ENCODE assay signal across 8 mouse cellular contexts in genomic region chr6:124756652-124757350, GRCm38 (mm10). TPM values are rescaled to one million over a fixed set of nuclear protein-coding genes. Genes with fewer than 3 reads are reported as not detected.
DNase-seq lines count a peak whose midpoint lies in the region; ATAC-seq and TF ChIP-seq lines count a peak whose summit lies in the region.

No protein-coding gene starts in this region.

- ATAC-seq in forebrain, postnatal 0 days, result peak; percentile 76

- TF ChIP-seq POLR2A in cerebellum, adult 2 months (IDR thresholded peaks at IDR 0.05; ENCODE audit: borderline replicate concordance, insufficient read depth, low read length), result peak; percentile 48

- peak overlapping the region; percentile 95 for H3K4me3 ChIP-seq in cerebellum, adult 2 months (replicated peaks; ENCODE audit: insufficient read depth, low read depth, low read length)
- H3K4me3 ChIP-seq in forebrain, postnatal 0 days (ENCODE audit: low read depth, low read length), result peak overlapping the region; percentile 98
- peak overlapping the region; percentile 87 for H3K4me3 ChIP-seq in hindbrain, embryonic 10.5 days

- H3K27me3 ChIP-seq in cerebellum, adult 2 months (ENCODE audit: control insufficient read depth, insufficient read depth, low read length), result no peaks in the 10 kb centered on the region
- no peaks in the 10 kb centered on the region for H3K27me3 ChIP-seq in forebrain, postnatal 0 days (ENCODE audit: insufficient read depth, low read length)
- H3K27me3 ChIP-seq in hindbrain, embryonic 10.5 days (ENCODE audit: insufficient read depth, poor library complexity, severe bottlenecking), result peaks cover 10% of the 10 kb centered on the region; the same call in 1 of the 2 replicates

- H3K9ac ChIP-seq in forebrain, postnatal 0 days, result peak overlapping the region; percentile 93

- no peak for TF ChIP-seq CTCF in cerebellum, adult 2 months (IDR thresholded peaks at IDR 0.05; ENCODE audit: borderline replicate concordance, insufficient read depth, low read depth, low read length)
- 0 out of 2 replicates have a peak, but pooled peaks have one; percentile 3 for TF ChIP-seq CTCF in forebrain, postnatal 0 days (IDR thresholded peaks at IDR 0.05; ENCODE audit: low read depth)

- H3K4me2 ChIP-seq in forebrain, postnatal 0 days (ENCODE audit: low read depth), result peak overlapping the region; percentile 62

- H3K4me1 ChIP-seq in cerebellum, adult 2 months (ENCODE audit: control insufficient read depth, insufficient read depth, low read length), result peaks cover 7% of the 10 kb centered on the region
- peaks cover 13% of the 10 kb centered on the region for H3K4me1 ChIP-seq in forebrain, postnatal 0 days (ENCODE audit: insufficient read depth)
- peaks cover 48% of the 10 kb centered on the region for H3K4me1 ChIP-seq in hindbrain, embryonic 10.5 days (replicated peaks)

- no peaks in the 10 kb centered on the region for H3K9me3 ChIP-seq in forebrain, postnatal 0 days (ENCODE audit: low read length)
- no peaks in the 10 kb centered on the region for H3K9me3 ChIP-seq in hindbrain, embryonic 10.5 days

- H3K36me3 ChIP-seq in forebrain, postnatal 0 days (ENCODE audit: insufficient read depth), result no peaks in the 10 kb centered on the region; the same call in 1 of the 2 replicates
- peaks cover 15% of the 10 kb centered on the region; the same call in 1 of the 2 replicates for H3K36me3 ChIP-seq in hindbrain, embryonic 10.5 days

- H3K27ac ChIP-seq in cerebellum, adult 2 months (ENCODE audit: insufficient read depth, low read length), result peak overlapping the region; percentile 96
- H3K27ac ChIP-seq in forebrain, postnatal 0 days (ENCODE audit: low read depth, low read length), result peak overlapping the region; percentile 97
- peak overlapping the region; percentile 98 for H3K27ac ChIP-seq in hindbrain, embryonic 10.5 days

- DNase-seq in Muller cell, postnatal 12 days (ENCODE audit: inconsistent ontology term), result peak; percentile 94
- peak; percentile 87 to 88 for DNase-seq in cerebellum, adult 2 months
- DNase-seq in forebrain, postnatal 0 days, result peak; percentile 82
- peak; percentile 84 for DNase-seq in hindbrain, embryonic 10.5 days (ENCODE audit: low spot score)
- peak; percentile 82 to 87 for DNase-seq in layer of hippocampus, postnatal 10 days (ENCODE audit: low spot score in 2 of 2)
- peak; percentile 85 for DNase-seq in lung, postnatal 14 days
- peak; percentile 75 for DNase-seq in retina, embryonic 14.5 days (ENCODE audit: low spot score)
- peak; percentile 89 for DNase-seq in urinary bladder, postnatal 14 days (ENCODE audit: low spot score)

- under 1% methylated on average over 43 of the region's 54 CpGs for WGBS in cerebellum, adult 2 months
- under 1% methylated on average over 49 of the region's 54 CpGs for WGBS in forebrain, postnatal 0 days
- 1% methylated on average over 53 of the region's 54 CpGs for WGBS in hindbrain, embryonic 10.5 days

RNA-seq across cellular contexts. Expression of gene Atn1, which starts 0.5 kb away (rescaled TPM):
- 83.5 and 90.3 TPM in 2 replicates for polyA plus RNA-seq in cerebellum, adult 2 months (2012; rRNA removed)
- total RNA-seq in forebrain, postnatal 0 days (2014; rRNA removed), result 15.0 and 16.7 TPM in 2 replicates
- 19.3 and 24.2 TPM in 2 replicates for polyA plus RNA-seq in forebrain, postnatal 0 days (2015; fragmentation: Nextera tagmentation; extraction: Ambion mirVana)
- polyA plus RNA-seq in hindbrain, embryonic 10.5 days (2016; fragmentation: Nextera tagmentation; extraction: Ambion mirVana), result 11.2 and 13.0 TPM in 2 replicates
- 100 to 1,000 TPM; 138 to 150 TPM for total RNA-seq in layer of hippocampus, postnatal 10 days (2021)

RNA-seq across cellular contexts. Expression of gene Gm45234, which starts 1.0 kb away (rescaled TPM):
- not detected in 2 replicates for polyA plus RNA-seq in cerebellum, adult 2 months (2012; rRNA removed)
- total RNA-seq in forebrain, postnatal 0 days (2014; rRNA removed), result not detected in 2 replicates
- polyA plus RNA-seq in forebrain, postnatal 0 days (2015; fragmentation: Nextera tagmentation; extraction: Ambion mirVana), result 0.11 TPM in 1 of 2 replicates, not detected in the other
- not detected in 2 replicates for polyA plus RNA-seq in hindbrain, embryonic 10.5 days (2016; fragmentation: Nextera tagmentation; extraction: Ambion mirVana)
- total RNA-seq in layer of hippocampus, postnatal 10 days (2021), result not detected

RNA-seq across cellular contexts. Expression of gene Eno2, which starts 12.7 kb away (rescaled TPM):
- 888 and 918 TPM in 2 replicates for polyA plus RNA-seq in cerebellum, adult 2 months (2012; rRNA removed)
- 130 and 148 TPM in 2 replicates for total RNA-seq in forebrain, postnatal 0 days (2014; rRNA removed)
- polyA plus RNA-seq in forebrain, postnatal 0 days (2015; fragmentation: Nextera tagmentation; extraction: Ambion mirVana), result 88.5 and 113 TPM in 2 replicates
- 3.4 and 5.4 TPM in 2 replicates for polyA plus RNA-seq in hindbrain, embryonic 10.5 days (2016; fragmentation: Nextera tagmentation; extraction: Ambion mirVana)
- total RNA-seq in layer of hippocampus, postnatal 10 days (2021), result 100 to 1,000 TPM; 476 to 480 TPM

RNA-seq across cellular contexts. Expression of gene Grcc10, which starts 15.6 kb away (rescaled TPM):
- 320 and 329 TPM in 2 replicates for polyA plus RNA-seq in cerebellum, adult 2 months (2012; rRNA removed)
- 257 and 314 TPM in 2 replicates for total RNA-seq in forebrain, postnatal 0 days (2014; rRNA removed)
- polyA plus RNA-seq in forebrain, postnatal 0 days (2015; fragmentation: Nextera tagmentation; extraction: Ambion mirVana), result 699 and 862 TPM in 2 replicates
- 446 and 555 TPM in 2 replicates for polyA plus RNA-seq in hindbrain, embryonic 10.5 days (2016; fragmentation: Nextera tagmentation; extraction: Ambion mirVana)
- total RNA-seq in layer of hippocampus, postnatal 10 days (2021), result 100 to 1,000 TPM; 329 to 345 TPM

RNA-seq across cellular contexts. Expression of gene Ptpn6, which starts 18.3 kb away (rescaled TPM):
- 2.2 and 2.4 TPM in 2 replicates for polyA plus RNA-seq in cerebellum, adult 2 months (2012; rRNA removed)
- 2.2 and 2.9 TPM in 2 replicates for total RNA-seq in forebrain, postnatal 0 days (2014; rRNA removed)
- 3.6 and 3.8 TPM in 2 replicates for polyA plus RNA-seq in forebrain, postnatal 0 days (2015; fragmentation: Nextera tagmentation; extraction: Ambion mirVana)
- polyA plus RNA-seq in hindbrain, embryonic 10.5 days (2016; fragmentation: Nextera tagmentation; extraction: Ambion mirVana), result 7.9 and 8.2 TPM in 2 replicates
- total RNA-seq in layer of hippocampus, postnatal 10 days (2021), result 1 to 10 TPM; 4.3 to 5.3 TPM

Comparison
In these comparisons a context has a peak if more than half of its experiments do, and no peak if none do; other contexts are left out.
1. Peak in every context shown above with its lines: DNase-seq, ATAC-seq, H3K4me3 ChIP-seq and H3K27ac ChIP-seq.
2. RNA of gene Eno2, which starts 12.7 kb away (polyA plus RNA-seq): 888 to 918 TPM in cerebellum, adult 2 months and 88.5 to 113 TPM in forebrain, postnatal 0 days; 3.4 to 5.4 TPM in hindbrain, embryonic 10.5 days; every median in the first group is over 10 times any median in the second.